Mouse (Mus musculus) spleen, adult 2 months (tissue): ENCODE measurements around the gene Agxt.

Experiments used
- CTCF ChIP-seq: fragments of 200-500 bp; IDR thresholded peaks from 2 replicates; pipeline ENCODE4 v1.5.1; 2011; ENCODE audit warnings: mild to moderate bottlenecking, inconsistent platforms; ENCODE audit not compliant: insufficient read depth, insufficient read length, insufficient replicate concordance; ENCODE audit errors: extremely low read depth
- POLR2A ChIP-seq: fragments of 200-500 bp; IDR thresholded peaks from 2 replicates; pipeline ENCODE4 v1.6.1; 2011; ENCODE audit warnings: low read depth, low read length, inconsistent platforms

- TF ChIP-seq CTCF: no peak
- TF ChIP-seq POLR2A: no peak
Measured at GRCm38 (mm10) chr1:93175849-93176248, 40.8 kb downstream of the Agxt start.
